Mouse (Mus musculus) thymus, postnatal 25 days (tissue): ENCODE measurements around the gene Themis.

Experiments
- DNase-seq: peaks from one replicate; pipeline ENCODE4 v3.0.0; 2022

Gene Themis

GRCm38 (mm10) chr10:28668261-28668660 is at the start of gene Themis:
Themis (plus strand) TSS chr10:28668360.
- peak; percentile 87 for DNase-seq

- peak; percentile 61 for DNase-seq
Measured at GRCm38 (mm10) chr10:28619415-28619814, 48.7 kb upstream of the Themis start.

- no peak for DNase-seq
Measured at GRCm38 (mm10) chr10:28636096-28636495, 32.1 kb upstream of the Themis start.

GRCm38 (mm10) chr10:28641887-28642286 is 26.3 kb upstream of the Themis start:
- DNase-seq: no peak

GRCm38 (mm10) chr10:28647855-28648254 is 20.3 kb upstream of the Themis start:
- DNase-seq: no peak

- DNase-seq: no peak
Measured at GRCm38 (mm10) chr10:28649109-28649899, 18.9 kb upstream of the Themis start.

- DNase-seq: no peak
Measured at GRCm38 (mm10) chr10:28649900-28650160, 18.3 kb upstream of the Themis start.

GRCm38 (mm10) chr10:28651910-28652309 is 16.2 kb upstream of the Themis start:
- no peak for DNase-seq

GRCm38 (mm10) chr10:28654733-28655132 is 13.4 kb upstream of the Themis start:
- no peak for DNase-seq

- DNase-seq: peak; percentile 47
Measured at GRCm38 (mm10) chr10:28665141-28665540, 3.0 kb upstream of the Themis start.

GRCm38 (mm10) chr10:28673931-28674330 is 5.8 kb downstream of the Themis start:
- DNase-seq: no peak

GRCm38 (mm10) chr10:28675337-28675736 is 7.2 kb downstream of the Themis start:
- DNase-seq: no peak

- no peak for DNase-seq
Measured at GRCm38 (mm10) chr10:28694981-28695380, 26.8 kb downstream of the Themis start.

GRCm38 (mm10) chr10:28696032-28696431 is 27.9 kb downstream of the Themis start:
- no peak for DNase-seq

- no peak for DNase-seq
Measured at GRCm38 (mm10) chr10:28698175-28698574, 30.0 kb downstream of the Themis start.

GRCm38 (mm10) chr10:28721828-28722227 is 53.7 kb downstream of the Themis start:
- no peak for DNase-seq

GRCm38 (mm10) chr10:28723266-28723665 is 55.1 kb downstream of the Themis start:
- DNase-seq: no peak

GRCm38 (mm10) chr10:28730122-28730521 is 62.0 kb downstream of the Themis start:
- peak; percentile 47 for DNase-seq

GRCm38 (mm10) chr10:28737953-28738352 is 69.8 kb downstream of the Themis start:
- DNase-seq: no peak

- DNase-seq: no peak
Measured at GRCm38 (mm10) chr10:28746426-28746825, 78.3 kb downstream of the Themis start.

GRCm38 (mm10) chr10:28753321-28753720 is 85.2 kb downstream of the Themis start:
- DNase-seq: no peak

GRCm38 (mm10) chr10:28754927-28755326 is 86.8 kb downstream of the Themis start:
- no peak for DNase-seq

- DNase-seq: no peak
Measured at GRCm38 (mm10) chr10:28776777-28777402, 108.7 kb downstream of the Themis start.

- no peak for DNase-seq
Measured at GRCm38 (mm10) chr10:28799469-28799868, 131.3 kb downstream of the Themis start.

GRCm38 (mm10) chr10:28805160-28805559 is 137.0 kb downstream of the Themis start:
- no peak for DNase-seq
